Mouse (Mus musculus): ENCODE measurements at regions not wholly inside any gene's neighbourhood (a gene's known extent, or its start where the extent isn't known, plus 50 kb on each side); places are given as distances from the start of the nearest gene placed in this dataset.

- no peak overlapping the region for H3K4me2 ChIP-seq
- no peak overlapping the region for H3K27ac ChIP-seq
- no peak overlapping the region for H3K9ac ChIP-seq
- H3K4me3 ChIP-seq: no peak overlapping the region
- H3K36me3 ChIP-seq: no peaks in the 10 kb centered on the region
- no peaks in the 10 kb centered on the region for H3K9me3 ChIP-seq (replicated peaks)
- no peak for ATAC-seq (replicated peaks; ENCODE audit: insufficient number of reproducible peaks, insufficient read depth, low FRiP score, low read depth)
- no peaks in the 10 kb centered on the region for H3K27me3 ChIP-seq
- H3K4me1 ChIP-seq (replicated peaks): 0 out of 2 replicates have a peak, but pooled peaks cover 3% of the 10 kb centered on the region
Measured at GRCm38 (mm10) chr9:41306229-41306628, 144.7 kb upstream of the Ubash3b start.

DNA sequence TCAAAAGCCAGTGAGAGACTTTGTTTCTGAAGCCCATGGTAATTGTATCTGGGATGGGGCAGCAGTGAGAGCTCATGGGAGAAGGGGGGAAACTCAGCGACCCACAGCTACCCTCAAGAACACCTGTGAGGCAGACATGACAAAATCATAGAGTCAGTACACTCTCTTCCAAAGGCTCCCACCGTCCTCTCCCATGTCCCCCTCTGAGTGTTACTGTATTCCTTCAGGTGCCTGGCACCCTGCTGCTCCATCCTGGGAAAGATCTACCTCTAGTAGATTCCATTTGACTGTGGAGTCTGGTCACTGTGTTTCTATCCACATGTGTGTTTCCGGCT, 142.0 kb upstream of the Ubash3b start:
- Histone ChIP-seq H3K36me3 (no peaks in the 10 kb centered on the region), H3K4me3 (no peak overlapping the region), H3K27ac (no peak overlapping the region), H3K9ac (no peak overlapping the region), H3K4me1 (replicated peaks) (0 out of 2 replicates have a peak, but pooled peaks cover 3% of the 10 kb centered on the region), H3K27me3 (no peaks in the 10 kb centered on the region), H3K4me2 (no peak overlapping the region), H3K9me3 (replicated peaks) (no peaks in the 10 kb centered on the region)
- 79% methylated on average over 3 of the region's 3 CpGs for WGBS
- ATAC-seq (replicated peaks; ENCODE audit: insufficient number of reproducible peaks, insufficient read depth, low FRiP score, low read depth): no peak

DNA sequence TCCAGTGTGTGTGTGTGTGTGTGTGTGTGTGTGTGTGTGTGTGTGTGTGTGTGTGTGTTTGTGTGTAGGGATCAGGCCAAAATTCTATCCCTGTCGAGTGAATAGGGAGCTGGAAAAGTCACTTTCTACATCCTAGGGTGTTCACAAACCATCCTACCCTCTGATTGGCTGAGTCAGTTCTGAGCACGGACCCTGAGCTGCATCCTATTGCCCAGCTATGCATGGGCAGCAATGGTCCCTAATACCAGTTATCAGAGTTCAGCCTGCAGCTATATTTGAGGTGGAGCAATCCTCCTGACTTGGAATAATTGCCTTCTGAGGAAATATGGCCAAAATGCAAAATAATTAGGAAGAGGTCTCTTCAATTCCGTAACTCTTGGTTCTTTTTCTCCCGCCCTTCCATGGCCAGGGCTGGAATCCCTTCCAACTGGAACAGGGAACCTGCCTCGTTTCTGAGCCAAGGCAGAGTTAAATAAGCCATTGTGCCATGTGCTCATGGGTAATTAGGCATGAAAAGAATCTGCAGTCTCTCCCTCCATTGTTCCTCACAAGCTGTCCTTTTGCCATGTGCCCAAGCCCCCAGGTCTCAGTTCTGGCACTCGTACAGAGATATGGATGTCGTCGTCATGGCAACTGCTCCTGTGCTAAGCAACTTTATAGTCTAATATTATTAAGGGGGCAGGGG, 141.5 kb upstream of the Ubash3b start:
- no peak overlapping the region for H3K9ac ChIP-seq
- no peaks in the 10 kb centered on the region for H3K9me3 ChIP-seq (replicated peaks)
- no peak overlapping the region for H3K4me3 ChIP-seq
- 58% methylated on average over 8 of the region's 8 CpGs for WGBS
- H3K27ac ChIP-seq: no peak overlapping the region
- H3K4me1 ChIP-seq (replicated peaks): 0 out of 2 replicates have a peak, but pooled peaks cover 3% of the 10 kb centered on the region
- ATAC-seq (replicated peaks; ENCODE audit: insufficient number of reproducible peaks, insufficient read depth, low FRiP score, low read depth): no peak
- H3K4me2 ChIP-seq: no peak overlapping the region
- H3K27me3 ChIP-seq: no peaks in the 10 kb centered on the region
- H3K36me3 ChIP-seq: no peaks in the 10 kb centered on the region

GRCm38 (mm10) chr9:41286145-41286468, 124.6 kb upstream of the Ubash3b start:
- H3K36me3 ChIP-seq: no peaks in the 10 kb centered on the region
- H3K4me3 ChIP-seq: no peak overlapping the region
- H3K27ac ChIP-seq: no peak overlapping the region
- H3K4me2 ChIP-seq: no peak overlapping the region
- H3K27me3 ChIP-seq: no peaks in the 10 kb centered on the region
- H3K9ac ChIP-seq: no peak overlapping the region
- 85% methylated on average over 4 of the region's 4 CpGs for WGBS
- ATAC-seq (replicated peaks; ENCODE audit: insufficient number of reproducible peaks, insufficient read depth, low FRiP score, low read depth): no peak
- no peaks in the 10 kb centered on the region for H3K9me3 ChIP-seq (replicated peaks)
- H3K4me1 ChIP-seq (replicated peaks): no peaks in the 10 kb centered on the region

- H3K9me3 ChIP-seq (replicated peaks): no peaks in the 10 kb centered on the region
- no peak overlapping the region for H3K4me3 ChIP-seq
- 47% methylated on average over 8 of the region's 8 CpGs for WGBS
- no peak for ATAC-seq (replicated peaks; ENCODE audit: insufficient number of reproducible peaks, insufficient read depth, low FRiP score, low read depth)
- H3K9ac ChIP-seq: no peak overlapping the region
- H3K27me3 ChIP-seq: no peaks in the 10 kb centered on the region
- H3K4me1 ChIP-seq (replicated peaks): no peaks in the 10 kb centered on the region
- H3K36me3 ChIP-seq: no peaks in the 10 kb centered on the region
- no peak overlapping the region for H3K27ac ChIP-seq
- H3K4me2 ChIP-seq: no peak overlapping the region
Measured at GRCm38 (mm10) chr9:41285266-41286144, 124.0 kb upstream of the Ubash3b start.

DNA sequence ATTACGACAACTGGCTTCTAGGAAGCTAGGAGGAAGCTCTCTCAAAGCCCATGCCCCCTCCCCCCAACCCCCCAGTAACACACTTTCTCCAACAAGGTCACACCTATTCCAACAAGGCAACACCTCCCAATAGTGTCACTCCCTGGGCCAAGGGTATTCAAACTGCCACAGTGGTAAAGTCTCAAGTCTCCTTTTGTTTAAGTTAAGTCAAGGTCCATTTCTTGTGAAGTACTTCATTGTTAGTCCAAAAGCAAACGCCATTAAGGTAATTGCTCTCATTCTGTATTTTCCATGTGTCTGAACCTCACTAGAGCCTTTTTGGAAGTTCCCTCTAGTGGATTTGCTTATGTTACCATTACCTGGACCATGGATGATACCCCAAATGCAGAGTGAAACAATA, 116.2 kb upstream of the Ubash3b start:
- H3K4me2 ChIP-seq: no peak overlapping the region
- 0 out of 2 replicates have a peak, but pooled peaks cover 4% of the 10 kb centered on the region for H3K9me3 ChIP-seq (replicated peaks)
- no peak overlapping the region for H3K4me3 ChIP-seq
- no peak overlapping the region for H3K9ac ChIP-seq
- no peak for ATAC-seq (replicated peaks; ENCODE audit: insufficient number of reproducible peaks, insufficient read depth, low FRiP score, low read depth)
- H3K36me3 ChIP-seq: no peaks in the 10 kb centered on the region
- WGBS: 86% methylated on average over 2 of the region's 2 CpGs
- H3K4me1 ChIP-seq (replicated peaks): peaks cover 11% of the 10 kb centered on the region
- no peak overlapping the region for H3K27ac ChIP-seq
- H3K27me3 ChIP-seq: no peaks in the 10 kb centered on the region

GRCm38 (mm10) chr9:41273839-41274271, 112.4 kb upstream of the Ubash3b start:
- H3K36me3 ChIP-seq: no peaks in the 10 kb centered on the region
- H3K4me2 ChIP-seq: peak overlapping the region; percentile 87
- H3K9me3 ChIP-seq (replicated peaks): 0 out of 2 replicates have a peak, but pooled peaks cover 4% of the 10 kb centered on the region
- H3K4me1 ChIP-seq (replicated peaks): peaks cover 14% of the 10 kb centered on the region
- H3K27ac ChIP-seq: peak overlapping the region; percentile 23
- H3K27me3 ChIP-seq: no peaks in the 10 kb centered on the region
- peak overlapping the region; percentile 12 for H3K9ac ChIP-seq
- WGBS: 8% methylated on average over 13 of the region's 13 CpGs
- no peak for ATAC-seq (replicated peaks; ENCODE audit: insufficient number of reproducible peaks, insufficient read depth, low FRiP score, low read depth)
- peak overlapping the region; percentile 48 for H3K4me3 ChIP-seq

GRCm38 (mm10) chr9:41273171-41273781, 111.8 kb upstream of the Ubash3b start:
- H3K9ac ChIP-seq: peak overlapping the region; percentile 12
- no peaks in the 10 kb centered on the region for H3K27me3 ChIP-seq
- ATAC-seq (replicated peaks; ENCODE audit: insufficient number of reproducible peaks, insufficient read depth, low FRiP score, low read depth): peak; percentile 72
- H3K4me2 ChIP-seq: peak overlapping the region; percentile 87
- H3K36me3 ChIP-seq: no peaks in the 10 kb centered on the region
- H3K9me3 ChIP-seq (replicated peaks): 0 out of 2 replicates have a peak, but pooled peaks cover 4% of the 10 kb centered on the region
- peak overlapping the region; percentile 48 for H3K4me3 ChIP-seq
- 0% methylated on average over 18 of the region's 18 CpGs for WGBS
- peaks cover 14% of the 10 kb centered on the region for H3K4me1 ChIP-seq (replicated peaks)
- peak overlapping the region; percentile 23 for H3K27ac ChIP-seq

DNA sequence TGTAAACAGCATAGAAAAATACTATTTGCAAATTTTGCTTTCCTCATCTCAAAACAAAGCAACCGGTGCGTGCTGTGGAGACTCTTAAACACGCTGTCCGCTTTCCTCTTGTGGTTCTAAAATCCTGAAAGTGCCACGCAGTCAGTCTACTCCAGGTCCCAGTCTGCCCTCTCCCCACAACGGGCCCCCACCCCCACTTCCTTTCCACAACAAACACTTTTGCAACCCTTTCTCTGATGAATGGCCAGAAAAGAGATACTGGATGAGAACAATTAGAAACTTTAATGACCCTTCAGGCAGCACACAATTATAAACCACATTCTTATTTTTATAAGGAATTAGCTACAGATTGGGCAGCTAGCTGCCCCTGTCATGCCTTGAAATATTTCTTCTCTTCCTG, 111.1 kb upstream of the Ubash3b start:
- H3K36me3 ChIP-seq: no peaks in the 10 kb centered on the region
- peaks cover 14% of the 10 kb centered on the region for H3K4me1 ChIP-seq (replicated peaks)
- H3K4me3 ChIP-seq: no peak overlapping the region
- H3K4me2 ChIP-seq: peak overlapping the region; percentile 87
- H3K27ac ChIP-seq: no peak overlapping the region
- WGBS: 24% methylated on average over 6 of the region's 6 CpGs
- ATAC-seq (replicated peaks; ENCODE audit: insufficient number of reproducible peaks, insufficient read depth, low FRiP score, low read depth): no peak
- H3K9ac ChIP-seq: no peak overlapping the region
- H3K27me3 ChIP-seq: no peaks in the 10 kb centered on the region; the same call in 1 of the 2 replicates
- 0 out of 2 replicates have a peak, but pooled peaks cover 4% of the 10 kb centered on the region for H3K9me3 ChIP-seq (replicated peaks)

DNA sequence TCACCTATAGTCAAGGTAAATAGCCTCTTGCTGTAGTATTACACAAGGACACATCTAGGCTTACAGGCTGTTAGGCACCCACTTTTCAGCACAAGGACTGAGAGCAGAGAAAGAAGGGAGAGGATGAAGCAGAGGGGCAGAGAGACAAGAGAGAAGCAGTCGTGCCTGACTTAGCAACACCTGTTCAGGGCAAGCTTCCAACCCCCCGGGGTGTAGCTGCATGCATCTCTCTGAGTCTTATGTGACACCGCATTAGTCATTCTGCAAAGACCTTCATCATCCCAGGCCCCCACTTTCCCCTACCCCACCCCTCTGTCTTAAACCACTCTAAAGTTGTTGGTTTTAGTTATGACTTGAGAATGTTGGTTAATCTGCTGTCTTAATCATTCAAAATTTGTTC, 106.6 kb upstream of the Ubash3b start:
- Histone ChIP-seq H3K4me3 (no peak overlapping the region), H3K36me3 (no peaks in the 10 kb centered on the region), H3K9me3 (replicated peaks) (no peaks in the 10 kb centered on the region), H3K4me1 (replicated peaks) (peaks cover 4% of the 10 kb centered on the region; the same call in 1 of the 2 replicates), H3K27me3 (no peaks in the 10 kb centered on the region; the same call in 1 of the 2 replicates), H3K27ac (no peak overlapping the region), H3K4me2 (no peak overlapping the region), H3K9ac (no peak overlapping the region)
- ATAC-seq (replicated peaks; ENCODE audit: insufficient number of reproducible peaks, insufficient read depth, low FRiP score, low read depth): no peak
- WGBS: 38% methylated on average over 3 of the region's 3 CpGs

DNA sequence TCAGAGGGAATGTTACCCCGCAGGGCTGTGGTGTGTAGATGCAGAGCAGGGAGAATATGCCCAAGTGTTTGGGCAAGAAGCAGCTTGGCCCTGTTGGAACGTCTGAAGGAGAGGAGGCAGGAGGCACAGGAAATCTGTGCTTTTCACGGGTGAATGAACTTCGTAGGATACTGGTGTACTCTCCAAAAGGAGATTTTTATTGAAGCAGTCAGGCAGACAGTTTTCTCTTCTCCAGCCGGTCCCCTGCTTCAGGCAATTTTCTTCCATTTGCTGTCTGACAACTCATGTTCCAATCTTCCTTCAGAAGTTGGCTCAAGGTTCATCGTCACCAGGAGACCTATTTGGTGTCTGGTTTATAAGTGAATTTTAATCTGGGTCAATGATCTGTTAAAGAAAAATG, 103.0 kb upstream of the Ubash3b start:
- Histone ChIP-seq H3K36me3 (no peaks in the 10 kb centered on the region), H3K27me3 (no peaks in the 10 kb centered on the region; the same call in 1 of the 2 replicates), H3K27ac (no peak overlapping the region), H3K4me3 (no peak overlapping the region), H3K9me3 (replicated peaks) (no peaks in the 10 kb centered on the region), H3K9ac (no peak overlapping the region), H3K4me2 (no peak overlapping the region), H3K4me1 (replicated peaks) (no peaks in the 10 kb centered on the region)
- ATAC-seq (replicated peaks; ENCODE audit: insufficient number of reproducible peaks, insufficient read depth, low FRiP score, low read depth): no peak
- WGBS: 54% methylated on average over 6 of the region's 6 CpGs
